ENCODE assay signal across 8 mouse cellular contexts in the genomic region with DNA sequence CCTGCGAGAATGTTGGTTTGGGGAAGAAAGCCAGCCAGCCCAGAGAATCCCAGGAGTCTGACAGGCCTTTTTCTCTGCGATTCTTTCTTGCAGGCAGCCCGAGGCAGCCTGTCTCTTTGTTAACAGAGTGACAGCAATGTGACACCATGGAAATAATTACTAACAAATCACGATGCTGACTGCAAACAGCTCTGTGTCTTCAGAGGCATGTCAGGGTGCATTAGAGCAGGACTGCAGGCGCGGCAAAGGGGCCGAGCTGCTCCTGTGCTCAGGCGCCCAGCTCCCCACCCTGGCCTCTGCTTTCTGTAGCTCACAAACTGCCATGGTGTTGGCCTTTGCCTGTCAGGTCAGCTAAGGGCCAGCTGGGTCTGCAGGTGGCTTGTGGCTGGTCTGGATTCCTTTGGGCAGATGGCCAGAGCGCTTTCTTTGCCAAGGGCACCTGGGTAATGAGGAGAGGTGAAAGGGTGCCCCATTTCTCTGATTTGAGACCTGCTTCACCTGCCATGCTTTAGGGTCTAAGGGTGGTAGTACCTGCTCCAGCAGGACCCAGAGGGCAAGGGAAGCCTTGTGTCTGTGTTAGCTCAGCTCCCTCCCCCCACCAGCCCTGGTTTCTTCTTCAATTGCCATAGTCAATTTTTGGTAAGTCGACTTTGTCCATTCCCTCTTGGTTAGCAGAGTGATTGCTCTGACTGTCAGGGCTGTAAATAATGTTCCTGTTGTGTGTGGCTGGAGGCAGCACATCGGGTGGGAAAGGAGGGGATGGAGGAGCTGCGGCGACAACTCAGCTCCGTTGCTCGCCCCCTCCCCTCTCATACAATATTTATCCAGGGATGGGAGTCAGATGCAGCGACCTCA. TPM values are rescaled to one million over a fixed set of nuclear protein-coding genes. Genes with fewer than 3 reads are reported as not detected.
DNase-seq lines count a peak whose midpoint lies in the region; ATAC-seq and TF ChIP-seq lines count a peak whose summit lies in the region.
"Had no signal": no experiment of that assay in that cellular context is flagged by ENCODE, and none has a peak within 500 bp of the region (broad histone marks: within the 10 kb centered on the region; RNA-seq: fewer than 3 reads in every experiment).

No protein-coding gene starts in this region.

- 29% methylated on average over 16 of the region's 16 CpGs for WGBS in forebrain, embryonic 12.5 days
- 42% methylated on average over 16 of the region's 16 CpGs for WGBS in limb, embryonic 14.5 days

- no peaks in the 10 kb centered on the region for H3K27me3 ChIP-seq in forebrain, embryonic 12.5 days
- H3K27me3 ChIP-seq in limb, embryonic 14.5 days (ENCODE audit: control insufficient read depth, insufficient read depth, low read length): no peaks in the 10 kb centered on the region
- H3K27me3 ChIP-seq: limb, embryonic 12.5 days had no signal

- no peaks in the 10 kb centered on the region for H3K9me3 ChIP-seq in forebrain, embryonic 12.5 days
- H3K9me3 ChIP-seq in limb, embryonic 14.5 days (ENCODE audit: control insufficient read depth, low read length): no peaks in the 10 kb centered on the region
- H3K9me3 ChIP-seq: limb, embryonic 12.5 days had no signal

- ATAC-seq in forebrain, embryonic 12.5 days (ENCODE audit: low FRiP score): peak; percentile 67
- ATAC-seq in limb, embryonic 14.5 days (ENCODE audit: low FRiP score, low read depth): no peak
- ATAC-seq in granulocyte monocyte progenitor cell, adult 5-6 weeks (replicated peaks; ENCODE audit: poor library complexity, severe bottlenecking): no peak

- no peak overlapping the region for H3K4me3 ChIP-seq in forebrain, embryonic 12.5 days (replicated peaks)
- no peak overlapping the region for H3K4me3 ChIP-seq in limb, embryonic 14.5 days (replicated peaks; ENCODE audit: low read length)
- H3K4me3 ChIP-seq: limb, embryonic 12.5 days had no signal

- TF ChIP-seq POLR2A in limb, embryonic 14.5 days (IDR thresholded peaks at IDR 0.05; ENCODE audit: borderline replicate concordance, extremely low read depth, insufficient read depth, insufficient read length): no peak

- H3K4me1 ChIP-seq in forebrain, embryonic 12.5 days: peaks cover 37% of the 10 kb centered on the region
- H3K4me1 ChIP-seq in limb, embryonic 14.5 days (ENCODE audit: control insufficient read depth, insufficient read depth, low read length): peaks cover 26% of the 10 kb centered on the region

- peak overlapping the region; percentile 67 for H3K27ac ChIP-seq in forebrain, embryonic 12.5 days
- H3K27ac ChIP-seq in limb, embryonic 14.5 days (replicated peaks; ENCODE audit: low read depth, low read length): no peak overlapping the region

- peak; percentile 66 for DNase-seq in Muller cell, postnatal 12 days (ENCODE audit: inconsistent ontology term)
- peak; percentile 41 for DNase-seq in brain, adult 2 months (ENCODE audit: low read depth, low spot score)
- DNase-seq in limb, embryonic 14.5 days (ENCODE audit: low spot score): no peak
- no peak for DNase-seq in urinary bladder, postnatal 10 days (ENCODE audit: low spot score)
- no peak for DNase-seq in spleen, postnatal 36 days (ENCODE audit: low spot score in 2 of 2)

- no peak overlapping the region for H3K4me2 ChIP-seq in forebrain, embryonic 12.5 days
- no peak overlapping the region for H3K4me2 ChIP-seq in limb, embryonic 14.5 days (replicated peaks; ENCODE audit: low read depth, low read length, severe bottlenecking)
- H3K4me2 ChIP-seq: limb, embryonic 12.5 days had no signal

- H3K36me3 ChIP-seq in forebrain, embryonic 12.5 days (replicated peaks): peaks cover 25% of the 10 kb centered on the region
- peaks cover 60% of the 10 kb centered on the region for H3K36me3 ChIP-seq in limb, embryonic 14.5 days (ENCODE audit: control insufficient read depth, insufficient read depth, low read length)

- H3K9ac ChIP-seq in forebrain, embryonic 12.5 days: no peak overlapping the region
- H3K9ac ChIP-seq in limb, embryonic 14.5 days (ENCODE audit: low read depth, low read length, severe bottlenecking): 0 out of 2 replicates have a peak overlapping the region, but pooled peaks have one; percentile 12
- H3K9ac ChIP-seq: limb, embryonic 12.5 days had no signal

RNA-seq across cellular contexts. Expression of gene Eri3, which starts 55.2 kb away (rescaled TPM):
- 158 and 168 TPM in 2 replicates for polyA plus RNA-seq in forebrain, embryonic 12.5 days (2016; fragmentation: Nextera tagmentation; extraction: Ambion mirVana)
- polyA plus RNA-seq in limb, embryonic 14.5 days (2012; rRNA removed): 155 and 194 TPM in 2 replicates
- 190 and 191 TPM in 2 replicates for polyA plus RNA-seq in limb, embryonic 14.5 days (2014; fragmentation: Nextera tagmentation; extraction: Ambion mirVana)
- total RNA-seq in granulocyte monocyte progenitor cell, adult 5-6 weeks (2014; fragmentation: Nextera tagmentation): 103 and 156 TPM in 2 replicates
- 33.8 and 44.3 TPM in 2 replicates for total RNA-seq in granulocyte monocyte progenitor cell, adult 5-6 weeks (2017)

Comparison
In these comparisons a context has a peak if more than half of its experiments do, and no peak if none do; other contexts are left out.
1. DNase-seq: peak in Muller cell, postnatal 12 days (single experiment) and brain, adult 2 months (single experiment); none in limb, embryonic 14.5 days (single experiment), urinary bladder, postnatal 10 days (single experiment) and spleen, postnatal 36 days (0 of 2).